Mouse (Mus musculus): ENCODE measurements around the gene Csnka2ip. TPM values are rescaled to one million over a fixed set of nuclear protein-coding genes. Genes with fewer than 3 reads are reported as not detected.

Gene Csnka2ip
- polyA plus RNA-seq, 1 experiment from 2014 or later, result 0.08 TPM

DNA sequence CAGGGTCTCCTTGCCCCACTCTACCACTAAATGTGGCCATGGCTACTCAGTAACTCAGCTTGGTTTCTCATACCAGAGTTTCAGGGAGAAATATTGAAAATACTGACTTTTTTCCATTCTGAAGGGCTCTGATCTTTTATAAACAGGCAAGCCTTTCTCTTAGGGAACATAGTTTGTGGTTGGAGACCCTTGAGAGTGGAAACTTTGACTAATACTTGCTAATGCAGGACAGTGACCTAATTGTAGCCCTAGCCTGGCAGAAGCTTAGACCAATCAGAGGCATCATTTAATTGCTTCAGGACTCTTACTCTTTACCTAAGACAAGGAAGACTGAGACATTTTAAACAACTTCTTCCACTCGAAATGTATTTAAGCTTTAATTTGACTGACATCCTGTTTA lies 39.1 kb downstream of the Csnka2ip start:
- Histone ChIP-seq H3K27ac (no peak overlapping the region), H3K9me3 (no peaks in the 10 kb centered on the region), H3K4me2 (replicated peaks) (no peak overlapping the region), H3K4me1 (replicated peaks) (no peaks in the 10 kb centered on the region), H3K36me3 (no peaks in the 10 kb centered on the region), H3K4me3 (replicated peaks) (no peak overlapping the region), H3K27me3 (replicated peaks) (no peaks in the 10 kb centered on the region), H3K9ac (no peak overlapping the region)
- ATAC-seq, result no peak
- WGBS, result 35% methylated on average over 1 of the region's 1 CpGs

DNA sequence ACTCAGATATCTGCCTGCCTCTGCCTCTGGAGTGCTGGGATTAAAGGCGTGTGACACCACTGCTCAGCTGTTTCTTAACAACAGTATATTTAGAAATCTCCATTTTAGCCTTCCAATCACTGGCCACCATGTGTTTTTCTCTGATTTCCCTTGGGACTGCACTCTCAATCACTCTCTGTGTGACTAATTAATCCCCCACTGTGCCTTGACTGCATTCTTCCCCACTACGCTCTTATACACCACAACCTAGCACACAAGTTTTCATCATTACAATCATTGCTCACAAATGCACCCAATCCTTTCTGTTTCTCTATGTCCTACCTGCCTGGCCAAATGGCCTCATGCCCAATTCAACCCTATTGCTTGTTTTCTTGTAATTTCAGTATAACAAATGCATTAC lies 43.7 kb downstream of the Csnka2ip start:
- ATAC-seq, result no peak
- no peak overlapping the region for H3K27ac ChIP-seq
- H3K9me3 ChIP-seq, result no peaks in the 10 kb centered on the region
- no peak overlapping the region for H3K4me2 ChIP-seq (replicated peaks)
- WGBS, result 76% methylated on average over 2 of the region's 2 CpGs
- no peaks in the 10 kb centered on the region for H3K36me3 ChIP-seq
- H3K9ac ChIP-seq, result no peak overlapping the region
- H3K4me1 ChIP-seq (replicated peaks), result no peaks in the 10 kb centered on the region
- no peak overlapping the region for H3K4me3 ChIP-seq (replicated peaks)
- H3K27me3 ChIP-seq (replicated peaks), result no peaks in the 10 kb centered on the region

DNA sequence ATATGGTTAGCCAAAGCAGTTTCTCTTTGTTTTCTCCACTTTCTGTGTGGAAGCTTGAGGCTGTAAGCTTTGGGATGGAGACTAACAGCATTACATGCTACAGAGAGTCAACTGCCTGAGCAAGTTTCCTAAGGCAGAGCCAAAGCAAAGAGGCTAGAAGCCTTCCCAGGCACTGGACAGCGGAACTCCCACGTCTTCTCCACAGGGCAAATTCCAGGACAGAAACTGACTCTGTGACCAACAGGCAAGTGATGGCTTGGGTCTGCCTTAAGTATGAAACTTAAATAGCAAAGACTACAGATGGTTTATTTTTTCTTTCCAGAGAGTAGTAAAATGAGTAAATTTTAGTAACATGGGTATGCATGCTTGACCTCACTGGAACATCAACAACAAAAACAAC lies 75.3 kb downstream of the Csnka2ip start:
- Histone ChIP-seq H3K4me1 (replicated peaks) (no peaks in the 10 kb centered on the region), H3K36me3 (no peaks in the 10 kb centered on the region), H3K4me3 (replicated peaks) (no peak overlapping the region), H3K4me2 (replicated peaks) (no peak overlapping the region), H3K27ac (no peak overlapping the region), H3K9ac (no peak overlapping the region), H3K9me3 (no peaks in the 10 kb centered on the region), H3K27me3 (replicated peaks) (no peaks in the 10 kb centered on the region)
- 84% methylated on average over 2 of the region's 2 CpGs for WGBS
- no peak for ATAC-seq

DNA sequence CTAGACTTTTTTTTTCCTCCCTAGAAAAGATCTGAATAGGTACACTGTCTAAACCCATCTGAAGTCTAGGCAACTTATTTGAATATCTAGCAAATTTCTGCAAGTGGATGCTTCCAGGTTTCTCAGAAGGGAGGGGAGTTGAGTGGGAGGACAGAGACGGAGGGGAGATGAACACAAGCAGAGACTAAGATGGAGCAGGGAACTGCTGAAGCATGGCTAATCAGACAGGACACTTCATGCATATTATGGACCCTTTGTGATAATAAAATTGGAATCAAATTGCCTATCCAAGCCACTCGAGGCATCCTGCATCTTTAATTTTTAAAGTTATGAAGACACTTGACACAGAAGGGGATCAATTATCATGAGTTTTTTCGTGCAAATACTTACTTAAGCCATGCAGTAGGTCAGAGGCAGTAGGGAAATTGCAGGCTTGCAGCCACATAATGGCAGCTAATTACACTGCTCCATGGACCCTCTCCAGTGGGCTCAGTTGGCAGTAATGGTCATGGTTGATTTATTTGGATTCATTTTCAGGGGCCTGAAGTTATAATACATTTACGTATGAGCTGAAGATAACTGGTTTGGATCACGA lies 78.1 kb downstream of the Csnka2ip start:
- 72% methylated on average over 5 of the region's 5 CpGs for WGBS
- Histone ChIP-seq H3K9me3 (no peaks in the 10 kb centered on the region), H3K36me3 (no peaks in the 10 kb centered on the region), H3K4me3 (replicated peaks) (no peak overlapping the region), H3K27me3 (replicated peaks) (no peaks in the 10 kb centered on the region), H3K9ac (no peak overlapping the region), H3K27ac (no peak overlapping the region), H3K4me1 (replicated peaks) (no peaks in the 10 kb centered on the region), H3K4me2 (replicated peaks) (no peak overlapping the region)
- no peak for ATAC-seq

DNA sequence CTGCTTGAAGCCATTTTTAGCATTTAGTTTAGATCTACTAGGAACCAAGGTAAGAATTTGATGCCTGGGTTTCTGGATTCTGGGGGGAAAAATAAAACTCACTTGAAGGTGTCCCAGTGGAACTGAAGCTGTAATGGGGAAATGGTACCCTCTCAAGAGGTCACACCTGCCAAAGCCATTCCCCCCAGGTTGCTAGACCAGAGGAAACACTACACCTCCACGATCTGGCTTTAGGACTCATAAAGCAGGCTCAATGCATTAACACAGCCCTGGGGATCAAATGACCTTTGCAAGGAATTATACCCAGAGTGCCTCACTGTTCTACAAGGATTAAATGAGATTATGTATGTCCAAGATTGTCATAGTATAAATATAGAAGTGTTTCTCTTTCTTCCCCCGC lies 88.8 kb downstream of the Csnka2ip start:
- no peak overlapping the region for H3K4me2 ChIP-seq (replicated peaks)
- ATAC-seq, result no peak
- H3K27ac ChIP-seq, result no peak overlapping the region
- H3K9me3 ChIP-seq, result no peaks in the 10 kb centered on the region
- no peak overlapping the region for H3K4me3 ChIP-seq (replicated peaks)
- no peaks in the 10 kb centered on the region for H3K27me3 ChIP-seq (replicated peaks)
- H3K4me1 ChIP-seq (replicated peaks), result no peaks in the 10 kb centered on the region
- 68% methylated on average over 2 of the region's 2 CpGs for WGBS
- no peaks in the 10 kb centered on the region for H3K36me3 ChIP-seq
- H3K9ac ChIP-seq, result no peak overlapping the region

Other genes with a start within 250 kb of the Csnka2ip start
- gene 4930453N24Rik, start 168.8 kb upstream of the Csnka2ip start, polyA plus RNA-seq (2015; fragmentation: Nextera tagmentation; extraction: Ambion mirVana), result 18.1 and 21.1 TPM in 2 replicates
- gene Zfp654, start 249.2 kb upstream of the Csnka2ip start, polyA plus RNA-seq (2015; fragmentation: Nextera tagmentation; extraction: Ambion mirVana), result 4.6 and 5.5 TPM in 2 replicates
- 54.0 and 63.3 TPM in 2 replicates for gene Cggbp1, start 249.6 kb upstream of the Csnka2ip start, polyA plus RNA-seq (2015; fragmentation: Nextera tagmentation; extraction: Ambion mirVana)

Data from intestine, embryonic 15.5 days (tissue).